Mouse (Mus musculus) heart, adult 2 months (tissue): Measurements from ENCODE around the gene Pafah1b3. TPM values are rescaled to one million over a fixed set of nuclear protein-coding genes. Genes with fewer than 3 reads are reported as not detected.

Experiments used
- DNase-seq, 2 experiments: peaks; one replicate each; pipeline ENCODE4 v3.0.0; 2021
- H3K27ac ChIP-seq: fragments of 200-600 bp; 2 replicates; pipeline ENCODE4 v1.8.1; 2022
- H3K27me3 ChIP-seq: fragments of 200-500 bp; 2 replicates; pipeline ENCODE4 v1.6.1; 2012; ENCODE audit warnings: mild to moderate bottlenecking, low read length, inconsistent platforms, mixed read lengths; ENCODE audit not compliant: control insufficient read depth, insufficient read depth
- H3K36me3 ChIP-seq: fragments of 200-500 bp; 2 replicates; pipeline ENCODE4 v1.6.1; 2012; ENCODE audit warnings: low read length, inconsistent platforms; ENCODE audit not compliant: control insufficient read depth, insufficient read depth
- H3K4me1 ChIP-seq: fragments of 200-500 bp; 2 replicates; pipeline ENCODE4 v1.6.1; 2011; ENCODE audit warnings: low read length; ENCODE audit not compliant: control insufficient read depth, insufficient read depth
- H3K4me3 ChIP-seq: fragments of 200-600 bp; 2 replicates; pipeline ENCODE4 v1.8.1; 2022
- H3K79me2 ChIP-seq: fragments of 200-500 bp; replicated peaks from 2 replicates; pipeline ENCODE4 v1.6.1; 2012; ENCODE audit warnings: mild to moderate bottlenecking, inconsistent platforms, low read length, moderate library complexity, mixed read lengths; ENCODE audit not compliant: control insufficient read depth, insufficient read depth
- H3K9ac ChIP-seq: fragments of 200-500 bp; 2 replicates; pipeline ENCODE4 v1.6.1; 2012; ENCODE audit warnings: low read depth, mild to moderate bottlenecking, control low read depth, inconsistent platforms, low read length, mixed read lengths
- CTCF ChIP-seq: fragments of 200-600 bp; IDR thresholded peaks from 2 replicates; pipeline ENCODE4 v1.8.1; 2022; ENCODE audit warnings: antibody characterized with exemption, mild to moderate bottlenecking, moderate library complexity
- EP300 ChIP-seq: fragments of 200-500 bp; IDR thresholded peaks from 2 replicates; pipeline ENCODE4 v1.6.1; 2011; ENCODE audit warnings: low read depth, low read length, control low read depth; ENCODE audit not compliant: insufficient read depth
- POLR2A ChIP-seq: fragments of 200-500 bp; IDR thresholded peaks from 2 replicates; pipeline ENCODE4 v1.6.1; 2011; ENCODE audit warnings: mild to moderate bottlenecking, low read depth, low read length, control low read depth; ENCODE audit not compliant: insufficient read depth
- WGBS: fragments of 180-500 bp; shearing (Covaris S2); methylation state at CpG from one replicate; pipeline ENCODE4 v1.1.7; 2018; 5-methylcytosine and 5-hydroxymethylcytosine counted together
- intact Hi-C: fragments of 180-260 bp; cut with DNase I; formaldehyde crosslinking; loops from one replicate; pipeline ENCODE4 v1.15.1; 2025
- polyA plus RNA-seq: library from polyadenylated mRNA; depleted of rRNA; stranded (reverse); fragments of >200 nt; gene quantifications from 2 replicates; pipeline ENCODE4 v1.2.3, GENCODE M21; 2012
- total RNA-seq, 2 experiments: library from RNA; stranded (reverse); gene quantifications; 2 replicates each; pipeline ENCODE4 v1.2.3; 2021

The Pafah1b3 gene
- total and polyA plus RNA-seq, 3 experiments, result 2.4 to 9.3 (median 3.1) TPM

GRCm38 (mm10) chr7:25274571-25274970, 23.2 kb downstream of the Pafah1b3 start:
- 51% methylated on average over 5 of the region's 5 CpGs for WGBS
- Histone ChIP-seq H3K9ac (no peak overlapping the region), H3K27ac (no peak overlapping the region), H3K79me2 (peaks cover 14% of the 10 kb centered on the region), H3K4me1 (peaks cover 14% of the 10 kb centered on the region), H3K27me3 (no peaks in the 10 kb centered on the region), H3K36me3 (peaks cover 3% of the 10 kb centered on the region), H3K4me3 (no peak overlapping the region)
- peak in 1 of 2 experiments; percentile 3 for DNase-seq
- intact Hi-C loops, result no loop called here
- TF ChIP-seq CTCF, result no peak
- no peak for TF ChIP-seq POLR2A
- TF ChIP-seq EP300, result no peak

GRCm38 (mm10) chr7:25273259-25274241, 24.2 kb downstream of the Pafah1b3 start:
- Histone ChIP-seq H3K4me3 (no peak overlapping the region), H3K9ac (no peak overlapping the region), H3K79me2 (peaks cover 14% of the 10 kb centered on the region), H3K36me3 (peaks cover 3% of the 10 kb centered on the region), H3K27ac (no peak overlapping the region), H3K4me1 (peaks cover 16% of the 10 kb centered on the region), H3K27me3 (no peaks in the 10 kb centered on the region)
- 84% methylated on average over 22 of the region's 22 CpGs for WGBS
- TF ChIP-seq POLR2A (no peak), EP300 (no peak), CTCF (no peak)
- DNase-seq, result peak in 1 of 2 experiments; percentile 3
- intact Hi-C loops, result no loop called here

GRCm38 (mm10) chr7:25272445-25273258, 25.1 kb downstream of the Pafah1b3 start:
- 83% methylated on average over 38 of the region's 38 CpGs for WGBS
- intact Hi-C loops, result no loop called here
- no peak overlapping the region for H3K27ac ChIP-seq
- H3K4me3 ChIP-seq, result no peak overlapping the region
- H3K9ac ChIP-seq, result no peak overlapping the region
- H3K4me1 ChIP-seq, result peaks cover 15% of the 10 kb centered on the region
- TF ChIP-seq POLR2A (no peak), CTCF (no peak)
- H3K27me3 ChIP-seq, result no peaks in the 10 kb centered on the region
- DNase-seq, result peak in 1 of 2 experiments; percentile 3
- H3K36me3 ChIP-seq, result peaks cover under 1% of the 10 kb centered on the region
- peaks cover 14% of the 10 kb centered on the region for H3K79me2 ChIP-seq

GRCm38 (mm10) chr7:25271651-25272444, 25.9 kb downstream of the Pafah1b3 start:
- Histone ChIP-seq H3K27me3 (no peaks in the 10 kb centered on the region), H3K4me3 (no peak overlapping the region), H3K36me3 (no peaks in the 10 kb centered on the region; the same call in 1 of the 2 replicates), H3K9ac (no peak overlapping the region), H3K79me2 (peaks cover 14% of the 10 kb centered on the region), H3K4me1 (peaks cover 12% of the 10 kb centered on the region), H3K27ac (no peak overlapping the region)
- intact Hi-C loops, result no loop called here
- TF ChIP-seq POLR2A, result no peak
- no peak for TF ChIP-seq EP300
- no peak for TF ChIP-seq CTCF
- peak in 1 of 2 experiments; percentile 11 for DNase-seq
- WGBS, result 89% methylated on average over 30 of the region's 30 CpGs
